Mouse (Mus musculus) urinary bladder, postnatal 25 days (tissue): ENCODE results near the gene Cemip.

ENCODE experiments used
- DNase-seq: peaks from one replicate; pipeline ENCODE4 v3.0.0; 2022; ENCODE audit warnings: low spot score

The Cemip gene

GRCm38 (mm10) chr7:84028368-84028767 is 57.9 kb downstream of the Cemip start:
- no peak for DNase-seq

- DNase-seq, result no peak
Measured at GRCm38 (mm10) chr7:84026950-84027585, 59.2 kb downstream of the Cemip start.

GRCm38 (mm10) chr7:84026090-84026489 is 60.2 kb downstream of the Cemip start:
- DNase-seq, result no peak

- no peak for DNase-seq
Measured at GRCm38 (mm10) chr7:84023466-84023865, 62.8 kb downstream of the Cemip start.

- no peak for DNase-seq
Measured at GRCm38 (mm10) chr7:84022462-84022861, 63.8 kb downstream of the Cemip start.

- DNase-seq, result no peak
Measured at GRCm38 (mm10) chr7:84019381-84019780, 66.9 kb downstream of the Cemip start.

GRCm38 (mm10) chr7:84018291-84019266 is 67.7 kb downstream of the Cemip start:
- peak; percentile 36 for DNase-seq

- DNase-seq, result no peak
Measured at GRCm38 (mm10) chr7:84015050-84015449, 71.3 kb downstream of the Cemip start.

- no peak for DNase-seq
Measured at GRCm38 (mm10) chr7:84013656-84014055, 72.6 kb downstream of the Cemip start.

- no peak for DNase-seq
Measured at GRCm38 (mm10) chr7:84004357-84004756, 81.9 kb downstream of the Cemip start.

- DNase-seq, result no peak
Measured at GRCm38 (mm10) chr7:84001516-84001915, 84.8 kb downstream of the Cemip start.

GRCm38 (mm10) chr7:84000671-84001070 is 85.6 kb downstream of the Cemip start:
- DNase-seq, result no peak

- DNase-seq, result no peak
Measured at GRCm38 (mm10) chr7:83999647-84000046, 86.7 kb downstream of the Cemip start.

GRCm38 (mm10) chr7:83994348-83994747 is 92.0 kb downstream of the Cemip start:
- DNase-seq, result no peak

GRCm38 (mm10) chr7:83989294-83989693 is 97.0 kb downstream of the Cemip start:
- DNase-seq, result no peak

- no peak for DNase-seq
Measured at GRCm38 (mm10) chr7:83985751-83986150, 100.6 kb downstream of the Cemip start.

GRCm38 (mm10) chr7:83982566-83982965 is 103.7 kb downstream of the Cemip start:
- DNase-seq, result no peak

GRCm38 (mm10) chr7:83978945-83979536 is 107.3 kb downstream of the Cemip start:
- no peak for DNase-seq

GRCm38 (mm10) chr7:83978410-83978809 is 107.9 kb downstream of the Cemip start:
- no peak for DNase-seq

- no peak for DNase-seq
Measured at GRCm38 (mm10) chr7:83976413-83976958, 109.8 kb downstream of the Cemip start.

- DNase-seq, result no peak
Measured at GRCm38 (mm10) chr7:83975283-83975682, 111.0 kb downstream of the Cemip start.

- no peak for DNase-seq
Measured at GRCm38 (mm10) chr7:83972485-83972884, 113.8 kb downstream of the Cemip start.
